Mouse (Mus musculus): ENCODE measurements at regions not wholly inside any gene's neighbourhood (a gene's known extent, or its start where the extent isn't known, plus 50 kb on each side); places are given as distances from the start of the nearest gene placed in this dataset.

DNA sequence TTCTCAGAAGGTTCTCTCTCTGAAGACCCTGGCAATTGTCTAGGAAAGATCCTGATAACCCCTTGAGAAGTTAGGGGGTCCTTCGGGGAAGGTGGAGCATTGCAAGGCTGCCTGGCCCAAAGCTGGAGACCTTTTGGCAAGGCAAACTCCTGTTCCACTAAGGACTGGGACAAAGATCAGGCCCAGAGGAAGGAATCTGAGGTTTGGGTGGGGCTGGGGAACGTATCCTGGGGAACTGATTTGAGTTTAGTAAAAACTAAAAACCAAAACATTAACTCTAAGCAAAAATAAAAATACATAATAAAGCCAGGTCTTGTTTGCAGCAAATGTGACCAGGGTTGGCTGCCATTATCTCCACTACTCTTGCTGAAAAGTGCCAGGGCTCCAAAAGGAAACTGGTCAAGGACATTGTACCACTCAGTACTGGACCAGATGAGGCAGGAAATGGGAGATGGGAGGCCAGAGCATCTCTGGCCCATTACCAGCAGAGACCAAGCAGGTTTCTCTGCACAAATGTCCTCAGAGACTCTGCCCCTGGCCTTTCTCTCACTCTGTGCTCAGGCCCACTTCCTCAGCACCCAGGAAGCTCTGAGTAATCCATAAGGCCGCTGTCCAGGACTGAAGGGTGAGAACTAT is 321.5 kb downstream of the Cxcl12 start:
- in situ Hi-C loops (cut with MboI; ENCODE audit: low sequenced_read_pairs) = no loop called here

DNA sequence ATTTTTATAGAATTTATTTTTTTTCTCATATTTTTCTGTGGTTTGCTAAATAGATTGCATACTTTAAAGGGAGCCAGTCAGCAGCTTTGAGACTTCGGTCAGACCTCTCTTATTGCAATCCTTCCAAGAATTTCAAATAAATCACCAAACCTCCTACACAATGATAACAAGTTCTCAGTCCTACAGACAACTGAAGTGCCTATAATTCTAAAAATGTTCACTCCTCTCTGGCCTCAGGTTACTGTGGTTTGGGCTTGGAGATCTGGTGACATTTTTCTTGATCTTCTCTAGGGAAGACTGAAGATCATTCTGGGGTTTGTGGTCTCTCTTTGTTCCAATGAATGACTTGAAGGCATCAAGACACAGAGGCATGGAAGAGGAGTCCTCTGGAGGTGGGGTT is 326.6 kb downstream of the Cxcl12 start:
- in situ Hi-C loops (cut with MboI; ENCODE audit: low sequenced_read_pairs) = no loop called here

DNA sequence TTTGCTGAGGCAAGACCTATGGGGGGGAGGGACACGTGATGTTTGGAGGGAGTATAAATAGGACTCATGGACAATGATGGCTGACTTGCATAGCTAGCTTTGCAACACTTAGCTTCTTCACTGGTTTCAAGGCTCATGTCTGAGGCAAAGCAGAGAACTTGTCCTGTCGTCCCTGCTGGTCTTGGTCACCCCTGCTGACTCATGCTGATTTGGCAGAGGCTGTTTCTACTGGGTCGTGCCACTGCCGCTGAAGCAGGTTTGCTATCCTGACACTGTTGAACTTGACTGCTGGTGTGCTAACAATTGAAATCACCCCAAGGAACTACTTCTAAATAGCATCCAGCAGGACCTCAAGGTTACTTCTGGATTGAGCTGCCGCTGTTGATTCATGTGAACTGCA is 329.0 kb downstream of the Cxcl12 start:
- in situ Hi-C loops (cut with MboI; ENCODE audit: low sequenced_read_pairs) = no loop called here

DNA sequence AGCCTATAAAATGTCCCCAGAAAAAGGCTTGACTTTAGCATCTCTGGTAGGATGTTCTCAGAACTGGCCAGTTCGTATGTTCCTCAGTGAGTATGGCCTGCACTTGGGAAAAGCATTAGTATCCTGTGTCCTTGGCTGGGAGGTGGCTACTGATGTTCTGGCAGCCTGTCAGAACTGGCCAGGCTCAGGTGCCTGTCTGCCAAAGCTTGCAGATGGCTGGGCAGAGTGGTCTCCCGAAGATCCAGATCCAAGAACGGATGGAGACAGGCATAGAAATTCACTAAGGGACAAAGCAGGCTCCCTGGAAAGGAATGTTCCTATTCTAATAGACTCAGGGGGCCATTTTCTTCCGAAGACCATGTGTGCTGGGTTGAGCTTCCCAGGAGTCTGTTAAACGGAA is 329.6 kb downstream of the Cxcl12 start:
- in situ Hi-C loops (cut with MboI; ENCODE audit: low sequenced_read_pairs) = no loop called here

DNA sequence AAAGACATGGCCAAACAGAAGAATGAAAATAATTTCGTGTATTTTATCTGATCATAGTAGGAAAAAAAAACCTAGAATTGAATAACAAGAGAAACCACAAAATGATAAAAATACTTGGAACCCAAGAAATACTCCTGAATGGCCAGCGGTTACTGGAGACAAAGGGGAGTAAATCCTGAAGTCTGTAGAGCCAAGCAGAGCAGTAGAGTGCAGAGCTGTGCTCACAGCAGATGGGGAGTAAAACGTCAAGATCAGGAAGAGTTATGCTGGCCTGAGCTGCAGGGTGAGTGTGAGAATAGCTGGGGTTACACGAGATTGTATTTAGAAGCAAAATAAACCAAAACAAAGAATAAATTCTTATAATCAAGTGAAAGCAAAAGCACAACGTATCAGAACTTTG is 334.0 kb downstream of the Cxcl12 start:
- in situ Hi-C loops (cut with MboI; ENCODE audit: low sequenced_read_pairs) = no loop called here

DNA sequence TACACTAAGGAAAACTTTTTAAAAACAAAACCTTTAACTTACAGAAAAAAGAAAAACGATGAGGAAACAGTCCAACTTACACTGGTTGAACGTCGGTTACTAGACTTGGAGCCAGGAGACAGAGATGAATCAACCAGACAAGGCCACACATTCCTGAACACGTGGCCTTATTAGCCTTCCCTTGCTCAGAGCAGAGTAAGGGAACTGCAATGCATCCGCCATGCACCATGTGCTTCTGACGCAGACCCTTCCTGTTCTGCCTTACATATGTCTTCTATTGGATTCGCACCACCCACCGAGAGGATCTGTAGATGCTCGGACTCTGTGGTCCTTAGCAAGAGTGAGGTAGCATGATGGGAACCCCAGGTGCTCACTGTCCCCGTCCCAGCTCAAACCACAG is 336.2 kb upstream of the Zfp637 start:
- in situ Hi-C loops (cut with MboI; ENCODE audit: low sequenced_read_pairs) = no loop called here

DNA sequence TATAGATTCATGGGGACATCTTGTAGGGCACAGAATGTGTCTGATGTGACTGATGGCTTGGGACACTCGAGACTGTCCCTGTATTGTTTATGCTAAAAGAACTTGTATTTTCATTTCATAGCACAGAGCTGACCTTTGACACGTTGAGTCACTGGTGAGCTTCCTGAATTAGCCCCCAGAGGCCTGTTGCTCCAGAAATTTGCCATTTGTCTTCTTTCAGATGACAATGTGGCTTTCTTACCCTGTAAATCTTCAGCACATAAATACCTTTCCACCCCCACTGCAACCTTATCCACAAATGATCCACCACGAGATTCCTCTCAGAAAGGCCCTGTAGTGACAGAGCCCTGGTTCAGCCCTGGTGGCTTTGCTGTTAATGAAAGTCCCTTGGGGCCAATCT is 335.5 kb upstream of the Zfp637 start:
- in situ Hi-C loops (cut with MboI; ENCODE audit: low sequenced_read_pairs) = no loop called here

DNA sequence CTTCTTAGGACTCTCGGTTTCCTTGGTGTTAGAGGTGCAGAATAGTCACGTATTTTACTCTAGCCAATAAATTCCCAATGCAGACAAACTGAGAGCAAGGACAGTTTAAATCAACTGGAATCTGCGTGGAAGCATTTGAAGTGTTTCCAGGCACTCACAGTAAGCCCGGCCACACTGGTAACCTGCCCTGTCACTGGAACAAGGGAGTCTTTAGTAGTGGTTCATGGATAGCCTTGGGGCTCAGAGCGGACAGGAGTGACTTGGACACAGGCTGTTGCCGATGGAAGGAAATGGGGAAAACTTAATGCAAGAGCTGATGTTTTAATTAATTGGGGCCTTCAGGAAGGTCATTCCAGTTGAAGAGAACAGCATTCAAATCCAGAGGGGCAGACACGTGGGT is 334.4 kb upstream of the Zfp637 start:
- in situ Hi-C loops (cut with MboI; ENCODE audit: low sequenced_read_pairs) = no loop called here

DNA sequence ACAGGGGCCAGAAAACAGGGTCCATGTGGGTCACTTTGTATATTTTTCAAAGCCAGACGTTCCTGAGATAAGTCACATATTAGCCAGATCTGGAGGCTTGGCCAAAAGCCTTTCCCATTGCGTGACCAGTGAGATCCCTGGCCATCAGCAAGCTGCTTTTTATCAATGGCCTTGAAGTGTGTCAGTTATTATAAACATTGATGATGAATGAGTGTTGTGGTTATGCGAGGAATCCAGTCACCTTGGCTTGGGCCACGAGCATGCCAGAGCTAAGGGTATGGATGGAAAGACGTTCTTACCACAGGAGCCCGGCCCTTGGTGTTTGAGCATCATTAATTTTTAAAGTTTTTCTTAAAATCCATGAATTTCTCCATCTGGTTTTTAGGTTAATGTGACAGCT is 332.1 kb upstream of the Zfp637 start:
- in situ Hi-C loops (cut with MboI; ENCODE audit: low sequenced_read_pairs) = no loop called here

DNA sequence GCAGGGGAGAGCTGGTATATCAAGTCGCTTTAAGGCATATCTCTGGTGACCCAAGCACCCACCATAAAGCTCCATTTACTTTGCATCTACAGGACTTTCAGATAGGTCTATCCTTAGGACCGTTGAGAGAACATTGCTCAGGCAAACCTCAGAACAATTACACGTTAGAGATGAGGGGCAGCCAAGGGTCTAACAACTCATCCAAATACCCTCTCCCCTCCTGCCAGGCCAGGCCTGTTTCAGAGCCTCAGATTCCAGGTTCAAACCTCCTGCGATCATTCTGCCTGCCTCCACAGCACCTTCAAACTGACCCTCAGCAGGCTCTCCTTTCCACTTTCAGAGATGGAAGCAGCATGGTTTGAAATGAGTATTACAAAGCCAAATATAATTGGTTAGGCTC is 331.0 kb upstream of the Zfp637 start:
- in situ Hi-C loops (cut with MboI; ENCODE audit: low sequenced_read_pairs) = no loop called here

DNA sequence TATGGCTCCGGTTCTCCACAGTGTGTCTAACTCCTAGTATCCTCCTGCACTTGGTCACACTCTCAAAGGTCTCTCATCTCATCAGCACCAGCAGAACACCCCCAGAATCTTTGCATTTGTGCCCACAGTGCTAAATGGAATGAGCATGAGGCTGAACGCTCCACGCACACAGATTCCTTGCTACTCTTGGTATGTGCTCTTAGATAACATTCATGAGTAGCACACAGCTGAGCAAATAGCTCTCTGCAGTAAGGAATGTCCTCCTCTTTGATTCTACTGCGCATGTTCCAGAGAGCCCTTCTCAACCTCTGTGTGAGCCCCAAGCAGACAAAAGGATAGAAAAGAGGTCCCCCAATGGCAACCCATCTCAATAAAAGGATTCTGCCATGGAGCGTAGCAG is 326.1 kb upstream of the Zfp637 start:
- in situ Hi-C loops (cut with MboI; ENCODE audit: low sequenced_read_pairs) = no loop called here

DNA sequence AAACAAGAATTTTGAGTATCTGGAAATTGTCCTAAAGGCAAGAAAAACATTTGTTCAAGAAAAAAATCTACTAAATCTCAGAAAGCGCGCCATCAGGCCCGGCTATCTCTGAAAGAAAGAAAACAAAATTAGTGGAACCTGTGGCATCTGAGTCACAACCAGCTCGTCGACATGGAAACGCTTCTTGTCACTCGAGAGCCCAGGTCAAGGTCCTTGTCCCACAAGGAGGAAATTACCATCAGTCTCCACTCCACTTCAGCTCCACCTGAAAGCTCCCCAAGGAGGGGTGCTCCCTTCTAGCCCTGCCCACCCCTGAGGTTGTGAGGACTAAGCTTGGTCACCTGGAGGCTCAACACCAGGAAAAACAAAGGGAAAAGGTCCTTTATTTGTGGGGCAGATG is 324.1 kb upstream of the Zfp637 start:
- in situ Hi-C loops (cut with MboI; ENCODE audit: low sequenced_read_pairs) = no loop called here

DNA sequence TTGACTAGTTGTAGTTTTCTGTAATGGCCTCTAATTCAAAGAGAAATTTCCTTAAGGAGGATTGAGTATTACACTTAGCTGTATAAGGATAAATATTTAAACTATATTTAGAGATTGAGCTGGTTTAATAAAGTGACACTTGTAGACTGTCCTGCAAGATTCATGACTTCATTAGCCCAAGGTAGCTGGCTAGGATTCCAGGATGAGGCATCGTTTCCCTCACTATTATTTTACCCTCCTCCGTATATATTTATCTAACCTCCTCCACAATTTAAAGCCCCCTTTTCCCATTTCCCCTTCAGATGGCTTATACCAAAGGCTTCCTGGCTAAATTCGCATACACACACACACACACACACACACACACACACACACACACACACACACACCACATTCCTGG is 322.0 kb upstream of the Zfp637 start:
- in situ Hi-C loops (cut with MboI; ENCODE audit: low sequenced_read_pairs) = no loop called here

DNA sequence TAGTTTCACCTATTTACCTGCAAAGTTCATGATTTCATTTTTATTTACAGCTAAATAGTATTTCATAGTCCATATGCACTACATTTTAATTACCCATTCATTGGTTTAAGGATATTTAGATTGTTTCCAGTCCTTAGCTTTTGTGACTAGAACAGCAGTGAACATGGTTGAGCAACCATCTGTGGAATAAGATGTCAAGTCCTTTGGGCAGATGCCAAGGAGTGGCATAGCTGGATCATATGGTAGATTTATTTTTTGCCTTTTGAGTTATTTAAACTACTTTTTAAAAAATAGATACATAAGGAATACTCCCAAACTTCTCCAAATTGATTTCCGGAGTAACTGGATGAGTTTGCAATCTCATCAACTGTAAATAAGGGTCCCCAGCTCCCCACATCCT is 321.5 kb upstream of the Zfp637 start:
- in situ Hi-C loops (cut with MboI; ENCODE audit: low sequenced_read_pairs) = no loop called here

DNA sequence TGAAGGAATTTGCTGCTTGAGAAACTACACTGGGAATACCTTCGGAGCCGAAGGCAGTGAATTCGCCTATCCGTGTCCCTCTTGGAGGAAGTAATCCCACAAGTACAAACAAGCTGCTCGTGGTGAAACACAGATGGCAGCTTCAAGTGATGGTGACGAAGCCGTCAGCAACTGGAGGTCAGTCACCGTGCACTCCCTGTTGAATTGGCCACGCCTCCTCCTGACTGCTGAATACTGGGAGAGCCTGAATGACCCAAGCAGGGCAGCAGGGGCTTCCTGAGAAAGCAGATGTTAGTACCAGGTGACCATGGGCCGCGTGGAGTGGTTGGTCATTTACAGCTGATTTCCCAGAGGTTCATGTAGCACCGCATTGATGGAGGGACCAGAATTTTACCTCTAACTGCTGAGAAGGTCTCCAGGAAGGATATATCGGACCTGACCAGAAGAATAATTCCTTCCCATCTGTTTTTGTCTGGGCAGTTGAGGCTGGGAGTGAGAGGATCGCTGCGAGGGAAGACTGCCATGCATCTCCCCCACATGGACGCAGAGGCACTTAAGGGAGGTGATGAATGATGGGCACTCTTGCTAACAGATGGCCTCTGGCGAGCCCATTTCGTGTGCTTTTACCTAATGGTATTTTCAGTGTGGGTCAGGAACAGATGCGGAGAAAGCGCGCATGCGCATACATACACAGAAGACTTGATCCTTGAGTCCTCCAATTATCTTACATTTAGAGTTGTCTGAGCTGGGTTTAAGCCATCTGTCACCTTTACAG is 314.6 kb upstream of the Zfp637 start:
- in situ Hi-C loops (cut with MboI; ENCODE audit: low sequenced_read_pairs) = no loop called here

DNA sequence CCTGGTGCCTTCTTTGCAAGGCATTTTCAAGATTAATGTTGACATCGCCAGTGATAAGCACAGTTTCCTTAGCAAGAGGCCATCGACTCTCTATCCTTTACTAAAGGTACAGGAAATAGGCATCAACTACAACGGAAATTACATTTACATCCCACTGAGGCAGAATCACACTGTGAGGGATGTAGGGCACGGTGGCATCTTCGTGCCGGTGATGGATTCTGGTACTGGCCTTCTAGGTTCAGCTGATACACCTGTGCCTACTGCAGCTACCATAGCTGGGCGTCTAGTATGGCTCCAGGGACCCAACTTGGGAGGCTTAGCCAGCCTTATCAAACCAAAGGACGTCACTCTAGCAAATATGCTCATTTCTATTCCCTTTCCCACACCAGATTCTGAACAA is 313.5 kb upstream of the Zfp637 start:
- in situ Hi-C loops (cut with MboI; ENCODE audit: low sequenced_read_pairs) = no loop called here

DNA sequence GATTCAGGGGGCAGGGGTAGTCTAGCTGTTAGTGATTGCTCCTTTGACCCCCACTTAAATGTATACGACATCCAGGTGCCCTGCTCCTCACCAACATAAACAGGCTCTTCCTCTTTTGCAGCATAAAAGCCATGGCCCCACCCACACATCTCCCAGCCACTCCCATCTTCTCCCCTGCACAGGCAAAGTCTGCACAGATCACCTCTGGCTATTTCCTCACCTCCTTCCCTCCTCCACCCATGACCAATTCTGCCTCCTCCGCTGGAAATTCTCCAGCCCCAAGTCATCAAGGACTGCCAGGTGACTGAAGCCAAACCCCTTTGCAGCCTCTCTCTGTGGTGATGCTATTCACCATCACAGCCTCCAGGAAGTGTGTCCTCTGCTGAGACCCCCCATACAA is 306.8 kb upstream of the Zfp637 start:
- in situ Hi-C loops (cut with MboI; ENCODE audit: low sequenced_read_pairs) = no loop called here

DNA sequence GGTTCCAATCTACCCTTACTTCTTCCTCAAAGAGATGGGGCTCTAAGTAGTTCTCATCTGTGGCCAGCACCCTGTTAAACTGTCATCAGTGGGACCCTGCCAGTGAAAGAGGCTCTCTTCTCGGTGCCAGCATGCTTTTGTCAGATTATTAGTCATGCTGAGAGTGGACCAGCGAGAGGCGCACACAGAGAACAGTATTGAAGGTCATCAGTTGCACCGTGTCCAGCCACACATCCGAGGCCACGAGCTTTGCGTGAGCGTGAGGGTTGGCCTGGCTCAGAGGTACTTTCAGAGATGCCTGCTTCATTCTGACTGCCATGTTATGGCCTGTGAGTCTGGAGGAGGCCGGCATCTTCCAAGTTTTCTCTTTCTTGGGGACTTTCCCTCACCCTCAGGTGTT is 306.0 kb upstream of the Zfp637 start:
- in situ Hi-C loops (cut with MboI; ENCODE audit: low sequenced_read_pairs) = no loop called here

DNA sequence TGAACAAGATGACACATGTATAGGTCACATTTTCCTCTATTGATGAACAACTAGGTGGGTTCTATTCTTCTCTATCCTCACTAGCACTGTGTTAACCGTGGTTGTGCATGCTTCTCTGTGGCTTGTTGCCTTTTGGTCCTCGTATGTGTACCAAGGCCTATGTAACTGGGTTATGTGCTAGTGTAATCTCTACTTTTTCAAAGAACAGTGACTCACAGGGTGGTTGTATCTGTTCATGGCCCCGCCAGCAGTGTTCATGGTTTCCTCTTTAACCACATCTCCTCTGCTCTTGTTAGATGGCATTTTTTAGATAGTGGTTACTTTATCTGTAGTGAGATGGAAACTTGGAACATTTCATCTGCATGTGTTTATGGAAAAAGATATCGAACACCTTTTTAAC is 304.9 kb upstream of the Zfp637 start:
- in situ Hi-C loops (cut with MboI; ENCODE audit: low sequenced_read_pairs) = no loop called here

DNA sequence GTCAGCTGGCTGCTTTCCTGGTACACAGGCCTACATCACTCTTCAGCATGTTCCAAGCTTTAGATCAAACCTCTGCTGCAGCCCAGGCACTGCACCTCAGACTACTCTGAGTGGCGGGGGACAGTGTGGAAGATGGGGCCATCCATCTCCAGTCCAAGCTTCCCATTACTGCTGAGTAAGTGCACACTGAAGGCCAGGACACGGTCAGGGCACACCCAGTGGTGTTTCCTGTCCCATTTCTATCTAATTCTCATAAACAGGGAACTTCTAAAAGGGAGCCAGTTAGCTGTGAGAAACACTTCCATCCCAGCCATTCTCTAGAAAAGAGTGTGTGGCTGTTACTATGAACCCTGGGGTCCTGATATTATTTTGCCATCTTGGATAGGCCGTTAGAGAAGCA is 298.5 kb upstream of the Zfp637 start:
- in situ Hi-C loops (cut with MboI; ENCODE audit: low sequenced_read_pairs) = no loop called here

DNA sequence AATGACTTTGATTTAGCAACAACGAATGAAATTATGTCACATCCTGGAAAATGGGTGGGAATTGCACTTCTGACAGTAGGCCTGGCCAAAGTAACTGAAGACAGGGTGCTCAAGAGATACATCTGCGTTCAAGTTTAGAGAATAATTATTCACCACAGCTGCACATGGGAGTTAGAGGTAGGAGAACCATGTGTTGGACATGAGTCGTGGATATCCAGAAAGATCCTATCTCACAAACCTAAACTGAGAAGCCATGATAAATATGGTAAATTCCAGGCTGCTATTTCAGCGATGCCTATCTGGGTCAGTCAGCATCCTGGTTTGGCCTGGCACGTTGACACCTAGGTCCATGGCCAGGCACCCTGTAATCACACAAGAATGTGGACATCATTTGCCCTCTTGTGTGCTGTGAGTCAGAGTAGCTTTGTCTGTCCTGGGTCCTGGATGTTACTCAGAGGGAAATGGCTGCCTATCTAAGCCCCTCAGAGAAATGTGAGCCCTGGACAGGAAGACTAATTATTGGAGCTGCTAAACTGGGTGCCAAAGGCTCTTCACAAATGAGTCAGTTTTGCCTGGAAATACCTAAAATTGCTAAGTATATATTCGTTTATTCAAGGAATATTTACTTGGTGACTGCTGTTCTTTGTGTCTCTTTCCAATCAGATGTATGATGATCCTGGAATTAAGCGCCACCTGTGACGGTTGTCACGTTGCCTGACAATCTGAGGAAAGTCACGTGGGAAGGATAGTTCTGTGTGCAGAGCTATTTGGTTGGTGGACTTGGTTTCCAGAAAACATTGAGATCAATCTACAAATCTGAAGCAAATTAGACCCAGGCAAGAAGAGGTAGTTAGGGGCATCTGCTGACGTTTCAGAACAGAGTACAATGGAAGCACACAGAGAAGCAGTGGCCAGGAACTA is 296.4 kb upstream of the Zfp637 start:
- in situ Hi-C loops (cut with MboI; ENCODE audit: low sequenced_read_pairs) = no loop called here

DNA sequence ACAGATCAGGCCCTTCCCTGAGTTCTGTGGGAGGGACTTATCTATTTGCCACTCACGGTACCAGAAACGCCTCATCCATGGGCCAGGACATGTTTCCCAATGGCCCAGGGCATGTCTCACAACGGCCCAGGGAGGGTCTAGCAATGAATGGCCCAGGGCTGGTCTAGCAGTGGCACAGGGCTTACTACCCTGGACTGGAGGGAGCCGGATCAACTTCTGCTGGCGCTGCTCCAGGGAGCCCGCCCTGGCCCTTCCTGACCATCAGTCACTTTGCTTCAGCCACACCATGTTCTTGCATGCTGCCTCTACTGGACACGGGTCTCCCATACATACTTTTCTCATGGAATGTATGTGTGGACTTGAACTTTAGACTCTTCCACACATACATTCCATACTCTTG is 290.1 kb upstream of the Zfp637 start:
- in situ Hi-C loops (cut with MboI; ENCODE audit: low sequenced_read_pairs) = no loop called here
